Mouse (Mus musculus) cerebellum, adult (tissue): ENCODE data around the gene Flnb.

Experiments used
- ATAC-seq: cut with Nextera tagmentation; 2 replicates; pipeline ENCODE4 v1.9.2; 2017; ENCODE audit warnings: mild to moderate bottlenecking, moderate library complexity, mixed read lengths; ENCODE audit not compliant: insufficient number of reproducible peaks, low FRiP score, low TSS enrichment

The Flnb gene

DNA sequence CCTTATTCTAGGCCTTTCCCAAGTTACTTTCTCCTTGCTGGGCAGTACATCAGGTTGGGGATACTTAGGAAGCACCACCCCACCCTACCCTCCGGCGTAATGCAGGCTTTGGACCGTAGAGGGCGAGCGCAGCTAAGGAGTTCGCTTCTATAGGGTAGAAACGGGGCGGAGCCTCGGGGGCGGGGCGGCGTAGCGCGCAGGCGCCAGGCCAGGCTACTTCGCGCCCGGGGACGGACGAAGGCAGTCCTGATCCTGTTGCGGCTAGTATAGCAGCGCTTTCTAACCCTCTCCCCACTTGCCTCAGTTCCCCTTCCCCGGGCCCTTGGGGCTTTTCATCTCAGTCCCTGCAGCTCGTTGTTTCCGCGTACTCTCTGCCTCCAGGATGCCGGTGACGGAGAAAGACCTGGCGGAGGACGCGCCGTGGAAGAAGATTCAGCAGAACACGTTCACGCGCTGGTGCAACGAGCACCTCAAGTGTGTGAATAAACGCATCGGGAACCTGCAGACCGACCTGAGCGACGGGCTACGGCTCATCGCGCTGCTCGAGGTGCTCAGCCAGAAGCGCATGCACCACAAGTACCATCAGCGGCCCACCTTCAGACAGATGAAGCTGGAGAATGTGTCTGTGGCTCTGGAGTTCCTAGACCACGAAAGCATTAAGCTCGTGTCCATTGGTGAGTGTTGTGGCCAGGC, at the start of gene Flnb:
TSS of gene Flnb (plus strand) at position 188 of the 693 bp plus-strand sequence.
- ATAC-seq = peak; percentile 91

DNA sequence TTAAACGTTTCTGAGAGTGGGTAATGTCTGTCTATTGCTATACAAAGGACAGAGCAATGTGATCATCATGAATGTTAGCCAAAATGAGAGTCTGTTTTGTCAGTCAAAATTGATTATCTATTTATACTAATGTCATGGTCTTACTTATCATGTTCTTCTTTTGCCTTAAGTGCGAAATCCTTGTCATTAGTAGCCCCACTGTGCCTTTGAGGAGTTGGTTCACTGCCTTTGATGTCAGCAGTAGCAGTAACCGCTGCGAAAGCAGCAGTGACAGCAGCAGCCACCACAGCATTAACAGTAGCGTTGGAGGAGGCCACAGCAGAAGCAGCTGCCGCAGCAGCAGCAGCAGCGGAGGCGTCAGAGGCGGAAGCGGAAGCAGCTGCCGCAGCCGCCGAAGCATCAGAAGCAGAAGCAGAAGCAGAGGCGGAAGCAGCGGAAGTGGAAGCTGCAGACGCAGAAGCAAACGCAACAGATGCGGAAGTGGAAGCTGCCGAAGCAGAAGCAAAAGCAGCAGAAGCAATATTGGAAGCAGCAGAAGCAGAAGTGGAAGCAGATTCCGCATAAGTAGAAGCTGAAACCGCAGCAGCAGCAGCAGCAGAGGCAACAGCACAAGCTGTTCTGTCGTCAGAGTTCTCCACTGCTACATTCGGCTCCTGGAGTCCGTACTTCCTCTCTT, 43.9 kb upstream of the Flnb start:
- ATAC-seq = no peak

DNA sequence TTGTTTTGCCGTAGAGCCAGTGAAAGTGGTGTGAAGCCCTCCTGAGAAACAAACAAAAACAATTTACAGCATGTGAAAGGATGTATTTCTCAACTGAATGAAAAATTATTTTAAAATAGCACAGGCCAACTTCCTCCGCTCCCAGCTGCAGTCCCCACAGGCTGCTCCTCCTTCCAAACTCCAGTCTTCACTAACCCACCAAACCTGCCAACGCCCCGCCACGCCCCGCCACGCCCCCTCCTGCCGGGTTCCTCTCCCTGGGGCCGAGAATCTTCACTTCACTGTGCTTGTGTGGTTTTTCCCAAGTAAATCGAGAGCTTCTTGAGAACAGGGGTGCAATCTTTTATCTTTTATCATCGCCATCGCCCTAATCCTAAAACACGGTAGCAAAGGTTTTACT, 31.7 kb upstream of the Flnb start:
- ATAC-seq = no peak

DNA sequence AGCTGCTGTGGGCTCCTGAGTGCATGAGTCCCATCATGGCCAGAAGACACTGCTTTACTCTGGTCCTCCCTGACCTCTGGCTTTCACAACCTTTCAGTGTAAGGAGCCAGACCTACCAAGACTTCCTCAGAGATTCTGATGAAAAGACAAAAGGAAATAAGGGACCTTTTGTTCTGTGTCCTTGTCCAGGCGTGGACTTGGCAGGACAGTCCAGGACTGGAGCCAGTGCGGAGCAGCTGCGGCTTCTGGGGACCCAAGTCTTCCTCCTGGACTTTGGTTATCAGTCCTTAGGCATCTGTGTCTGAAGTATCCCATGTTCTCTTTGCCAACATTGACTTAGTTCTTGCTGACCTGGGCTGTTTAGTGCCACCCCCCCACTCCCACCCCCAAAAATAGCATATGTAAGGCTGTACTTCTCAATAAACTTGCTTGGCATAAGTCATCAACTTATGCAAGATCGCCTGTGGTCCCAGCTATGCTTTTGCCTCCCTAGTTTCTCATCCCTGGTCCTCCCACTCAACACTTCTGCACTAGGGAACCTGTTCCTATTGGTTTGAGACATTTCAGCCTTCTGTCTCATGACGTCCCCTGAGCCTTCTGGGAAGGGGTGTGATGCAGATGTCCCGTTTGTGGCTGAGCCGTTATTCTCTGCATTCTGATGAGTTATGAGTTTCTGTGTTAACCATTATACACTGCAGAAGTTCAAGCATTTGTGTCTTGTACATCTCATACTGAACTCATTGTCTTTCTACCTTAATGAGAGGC, 28.3 kb upstream of the Flnb start:
- no peak for ATAC-seq

DNA sequence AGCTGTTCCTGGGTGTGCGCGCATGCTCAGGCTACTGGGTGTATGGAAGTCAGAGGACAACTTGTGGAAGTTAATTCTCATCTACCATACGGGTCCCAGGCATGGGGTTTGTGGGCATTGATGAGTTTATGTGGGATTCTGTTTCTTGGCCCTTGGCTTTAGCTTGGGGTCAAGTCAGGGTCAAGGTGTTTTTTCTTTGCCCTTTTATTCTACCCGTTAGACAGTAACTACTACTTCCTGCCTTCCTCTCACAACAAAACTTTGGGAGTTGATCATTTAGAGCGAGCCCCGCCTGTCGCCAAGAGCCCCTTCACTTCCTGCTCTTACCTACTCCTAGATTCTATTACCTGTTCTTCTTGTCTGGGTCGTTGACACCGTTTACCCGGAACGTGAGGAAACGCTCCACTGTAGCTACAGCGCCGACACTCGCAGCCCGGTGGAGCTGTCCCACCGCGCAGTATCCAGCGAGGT, 26.7 kb upstream of the Flnb start:
- no peak for ATAC-seq

DNA sequence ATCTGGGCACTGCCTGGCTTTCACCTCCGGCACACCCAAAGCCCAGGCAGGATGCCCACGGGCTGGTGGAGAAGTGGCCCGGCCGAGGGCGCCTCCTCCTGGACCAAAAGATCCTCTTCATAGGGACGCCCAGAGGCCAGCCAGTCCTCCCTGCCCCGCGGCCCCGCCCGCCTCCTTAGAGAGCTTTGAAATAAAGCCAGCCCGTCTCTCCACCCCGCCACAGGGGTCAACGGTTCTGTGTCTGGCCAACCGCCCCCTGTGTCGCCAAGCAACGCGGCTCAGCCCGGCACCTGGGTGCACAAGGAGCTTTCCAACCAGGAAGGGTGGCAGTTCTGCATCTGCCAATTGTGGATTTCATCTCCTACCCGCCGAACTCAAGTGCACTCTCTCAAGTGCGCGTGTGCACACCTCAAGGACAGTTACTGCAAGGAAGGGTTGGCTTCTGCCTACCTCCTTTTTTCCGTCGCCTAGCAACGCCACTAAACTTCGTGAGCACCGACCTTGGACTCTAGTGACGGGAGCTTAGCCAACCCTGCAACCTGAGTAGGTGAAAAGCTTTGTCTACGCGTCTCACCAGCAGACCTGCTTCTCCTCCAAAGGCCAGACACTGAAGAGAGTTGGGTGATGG, 26.1 kb upstream of the Flnb start, which contains the start of gene Gm26661:
TSS of gene Gm26661 (plus strand) at position 56 of the 628 bp plus-strand sequence.
- peak; percentile 78 for ATAC-seq

DNA sequence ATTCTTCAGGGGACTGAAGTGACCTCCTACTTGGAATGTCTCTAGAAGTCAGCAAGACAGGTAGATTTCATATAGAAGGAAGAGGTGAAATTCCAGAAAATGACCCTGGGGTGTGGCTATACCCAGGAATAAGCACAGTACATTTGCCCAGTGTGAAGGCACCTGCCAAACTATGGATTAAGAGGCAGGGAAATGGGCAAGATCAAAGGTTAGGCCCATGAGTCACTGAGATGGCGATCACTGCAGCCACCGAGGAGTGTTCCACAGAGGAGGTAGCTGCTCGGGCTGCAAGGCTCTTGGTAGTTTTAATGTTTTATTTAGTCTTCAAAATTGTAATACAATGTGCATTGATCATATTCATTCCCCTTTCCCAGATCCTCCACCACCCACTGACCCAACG, 21.8 kb upstream of the Flnb start:
- ATAC-seq = no peak

DNA sequence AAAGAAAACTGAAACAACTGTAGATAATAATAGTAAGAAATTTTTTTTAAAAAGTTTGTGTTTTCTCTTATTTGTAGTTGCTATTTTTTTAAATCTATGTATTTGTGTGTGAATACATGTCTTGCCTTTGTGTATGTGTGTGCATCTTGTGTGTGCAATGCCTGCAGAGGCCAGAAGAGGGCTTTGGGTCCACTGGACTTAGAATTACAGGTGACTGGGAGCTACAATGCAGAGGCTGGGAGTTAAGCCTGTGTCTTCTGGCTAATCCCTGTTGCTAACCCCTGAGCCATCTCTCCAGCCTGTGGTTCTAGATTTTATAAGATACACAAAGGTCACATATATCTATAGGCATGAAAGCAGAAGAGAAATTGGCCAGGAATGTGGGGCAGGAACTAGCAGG, 17.1 kb upstream of the Flnb start:
- no peak for ATAC-seq

DNA sequence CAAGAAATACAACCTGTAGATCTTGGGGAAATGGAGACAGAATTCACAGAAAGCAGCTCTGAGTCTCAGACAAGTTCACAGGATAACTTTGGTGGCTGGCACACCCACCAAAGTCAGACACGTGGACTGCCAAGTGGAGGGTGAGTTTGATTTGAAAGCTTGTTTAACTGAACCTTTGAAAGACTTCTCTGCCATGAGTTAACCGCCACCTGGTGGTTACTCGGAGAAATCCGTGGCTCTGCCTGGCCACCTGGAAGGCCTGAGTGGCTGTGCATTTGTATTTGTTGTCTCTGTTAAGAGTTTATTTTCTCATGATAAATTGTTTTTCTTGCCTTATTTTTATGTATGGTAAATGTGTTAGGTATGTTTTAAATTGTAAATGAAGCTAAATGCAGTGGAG, 15.9 kb upstream of the Flnb start:
- no peak for ATAC-seq

DNA sequence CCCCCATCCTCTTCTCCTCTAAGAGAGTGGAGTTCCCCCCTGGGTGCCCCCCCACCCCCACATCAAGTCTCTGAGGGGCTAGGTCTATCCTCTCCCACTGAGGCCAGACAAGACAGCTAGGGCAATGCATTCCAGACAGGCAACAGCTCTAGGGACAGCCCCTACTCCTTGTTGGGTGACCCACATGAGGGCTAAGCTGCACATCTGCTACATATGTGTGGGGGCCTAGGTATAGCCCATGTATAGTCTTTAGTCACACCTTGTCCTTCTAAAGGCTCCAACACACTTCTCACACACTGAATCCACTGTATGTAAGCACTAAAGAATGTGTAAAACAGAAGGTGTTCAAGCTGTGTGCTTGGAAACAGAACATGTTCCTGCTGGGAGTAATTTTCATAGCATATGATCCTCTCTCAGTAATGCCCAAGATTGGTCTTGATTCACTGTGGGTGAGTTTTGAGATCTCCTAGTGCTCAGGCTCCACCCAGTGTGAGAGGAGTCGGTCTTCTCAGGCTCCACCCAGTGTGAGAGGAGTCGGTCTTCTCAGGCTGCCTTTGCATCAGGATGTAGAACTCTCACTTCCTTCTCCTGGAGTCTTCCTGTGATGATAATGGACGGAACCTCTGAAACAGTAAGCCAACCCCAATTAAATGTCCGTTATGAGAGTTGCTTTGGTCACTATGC, 13.7 kb upstream of the Flnb start:
- ATAC-seq = peak; percentile 95

DNA sequence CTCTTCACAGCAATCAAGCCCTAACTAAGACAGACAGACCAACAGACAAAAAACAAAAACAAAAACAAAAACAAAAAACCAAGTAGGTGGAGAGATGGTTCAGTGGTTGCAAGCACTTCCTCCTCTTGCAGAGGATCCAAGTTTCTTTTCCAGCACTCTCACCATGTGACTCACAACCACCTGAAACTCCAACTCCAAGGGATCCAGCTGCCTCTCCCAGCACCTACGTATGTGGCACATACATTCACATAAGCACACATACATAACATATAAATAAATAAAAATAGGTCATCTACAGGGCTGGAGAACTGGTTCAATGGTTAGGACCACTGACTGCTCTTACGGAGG, 13.2 kb upstream of the Flnb start:
- ATAC-seq = no peak

DNA sequence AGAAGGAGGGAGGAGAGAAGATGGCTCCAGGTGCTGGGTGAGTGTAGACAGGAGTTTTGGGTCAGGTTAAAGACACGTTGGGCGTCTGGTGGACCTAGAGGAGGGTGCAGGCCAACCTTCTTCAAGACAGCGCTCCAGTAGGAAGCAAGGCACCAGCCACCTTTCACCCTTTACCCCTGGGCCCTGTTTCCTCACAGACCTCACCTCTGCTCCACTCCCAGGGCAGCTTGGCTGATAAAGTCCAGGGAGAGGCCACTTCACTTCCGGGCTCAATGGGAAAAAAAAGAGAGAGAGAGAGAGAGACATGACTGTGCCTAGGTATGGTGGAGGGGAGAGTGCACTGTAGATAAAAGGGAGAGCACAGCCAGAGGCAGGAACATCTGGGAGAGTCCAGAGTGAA, 10.0 kb upstream of the Flnb start:
- ATAC-seq = no peak

DNA sequence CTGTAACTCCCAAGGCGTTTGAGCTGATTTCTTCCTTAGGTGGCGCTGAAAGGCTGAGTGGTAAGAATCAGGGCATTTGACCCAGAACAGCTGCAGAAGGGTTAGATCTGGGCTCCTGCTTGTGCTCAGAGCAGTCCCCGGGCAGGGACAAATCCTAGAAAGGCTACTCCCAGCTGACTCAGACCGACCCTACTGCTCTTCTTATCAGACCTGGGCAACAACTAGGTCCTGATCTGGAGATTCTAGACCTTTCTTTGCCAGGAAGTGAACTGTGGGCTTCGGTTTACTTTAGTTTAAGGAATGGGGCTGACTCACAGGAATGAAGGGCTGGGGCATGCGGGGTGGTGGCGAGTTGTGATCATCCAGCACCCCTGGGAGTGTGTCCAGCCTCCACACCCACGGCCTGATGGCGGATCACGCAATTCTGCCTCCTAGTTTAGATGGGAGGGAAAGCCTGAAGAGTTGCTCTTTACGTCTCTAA, 9.2 kb upstream of the Flnb start:
- no peak for ATAC-seq

DNA sequence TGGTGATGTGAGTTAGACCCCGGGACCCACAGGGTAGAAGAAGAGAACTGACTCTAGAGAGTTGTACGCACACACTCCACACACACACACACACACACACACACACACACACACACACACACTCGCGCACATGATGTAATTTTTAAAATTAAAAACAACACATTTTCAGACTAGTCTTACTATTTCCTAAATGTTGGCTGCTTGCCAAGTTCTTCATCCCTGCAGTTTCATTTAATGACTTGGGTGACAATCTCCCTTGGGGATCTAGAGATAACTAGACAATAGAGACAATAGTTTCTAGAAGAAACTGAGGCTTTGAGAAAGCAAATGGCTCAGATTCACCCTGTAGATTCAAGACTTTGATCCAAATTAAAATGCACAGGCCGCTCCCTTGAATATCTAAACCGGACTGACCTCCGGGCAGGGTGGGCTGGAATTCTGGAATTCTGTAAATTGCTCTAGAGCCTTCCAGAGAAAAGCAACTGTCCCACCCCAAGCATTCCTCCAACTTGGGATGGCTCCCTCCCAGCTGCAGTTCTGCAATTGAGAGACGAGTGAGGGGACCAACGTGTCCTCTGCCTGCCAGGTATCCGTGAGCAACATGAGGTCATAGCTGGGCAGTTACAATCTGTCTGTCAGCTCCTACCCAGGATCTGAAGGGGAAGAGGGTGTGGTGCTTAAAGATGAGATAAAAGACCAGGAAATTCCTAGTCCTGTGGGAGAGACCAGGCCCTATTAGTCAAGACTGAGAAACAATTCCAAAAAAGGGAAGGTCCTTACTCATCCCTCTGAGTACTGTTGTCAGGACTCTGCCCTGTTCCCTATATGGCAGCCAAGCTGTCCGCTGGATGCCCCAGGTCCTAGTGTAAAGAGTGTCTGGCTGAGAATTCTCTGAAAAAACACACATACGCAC, 8.5 kb upstream of the Flnb start:
- ATAC-seq = no peak

DNA sequence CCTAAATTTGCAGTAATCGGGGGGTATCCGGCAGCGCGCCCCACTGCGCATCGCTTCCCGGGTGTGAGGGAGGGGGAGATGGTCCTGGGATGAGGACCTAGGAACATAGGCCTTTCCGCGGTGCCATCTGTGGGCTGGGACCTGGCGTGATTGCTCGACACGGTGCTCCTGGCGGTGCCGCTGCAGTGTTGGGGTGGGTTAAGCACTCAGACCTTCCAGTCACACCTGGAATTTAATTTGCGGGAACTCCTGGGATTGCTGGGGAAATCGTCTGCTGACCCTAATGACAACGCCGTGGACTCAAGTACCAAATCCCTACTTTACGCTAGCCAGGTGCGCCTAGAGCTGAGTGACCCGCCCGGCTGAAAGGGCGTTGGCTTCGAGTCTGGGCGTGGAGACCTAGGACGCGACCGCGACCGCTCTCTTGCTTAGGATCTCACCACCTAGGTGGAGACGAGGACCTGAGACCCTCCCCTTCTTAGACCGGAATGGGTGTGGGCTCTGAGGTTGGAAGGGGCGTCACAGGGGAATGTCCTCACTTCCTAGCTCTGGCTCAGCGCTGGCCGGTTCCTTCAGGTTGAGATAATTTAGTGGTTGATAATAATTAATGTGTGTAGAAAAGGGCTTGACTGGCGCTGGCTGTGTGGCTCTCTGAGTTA, 835 bp downstream of the Flnb start:
- peak; percentile 28 for ATAC-seq

DNA sequence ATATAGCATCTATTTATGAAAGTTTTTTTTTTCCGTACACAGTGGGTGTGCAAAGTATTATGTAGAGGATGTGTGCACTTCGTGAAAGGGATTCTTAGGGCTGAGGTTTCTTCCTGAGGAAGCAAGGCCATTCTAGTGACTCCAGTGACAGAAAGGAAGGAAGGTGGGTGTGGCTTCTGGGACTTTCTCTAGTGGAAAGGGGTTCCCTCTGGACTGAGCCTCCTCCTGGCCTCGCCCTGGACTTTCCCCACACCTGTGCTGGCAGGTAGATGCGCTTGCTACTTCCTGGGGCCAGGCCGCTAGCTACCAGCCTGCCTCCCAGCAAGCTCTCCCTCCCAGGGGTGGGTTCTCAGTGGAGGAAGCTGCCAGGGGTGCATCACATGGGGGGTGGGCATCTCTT, 1.7 kb downstream of the Flnb start:
- no peak for ATAC-seq

DNA sequence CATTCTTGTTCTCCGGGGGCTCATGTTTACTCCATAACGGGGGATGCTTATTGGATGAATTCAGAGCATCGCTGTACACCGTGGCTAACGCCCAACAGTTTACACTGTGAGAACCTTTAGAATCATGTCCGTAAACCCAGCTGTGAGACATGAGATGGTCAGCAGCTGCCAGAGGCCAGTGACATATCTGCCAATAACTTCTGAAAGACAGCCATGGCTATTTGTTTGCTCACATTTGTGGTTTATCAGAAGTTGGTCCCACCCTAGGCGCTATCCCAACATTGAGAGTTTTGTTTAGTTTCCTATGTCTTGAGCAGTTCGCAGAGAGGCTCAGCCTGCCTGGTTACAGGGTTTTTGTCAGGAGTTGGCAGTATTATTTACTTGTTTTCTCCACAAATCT, 3.6 kb downstream of the Flnb start:
- no peak for ATAC-seq

DNA sequence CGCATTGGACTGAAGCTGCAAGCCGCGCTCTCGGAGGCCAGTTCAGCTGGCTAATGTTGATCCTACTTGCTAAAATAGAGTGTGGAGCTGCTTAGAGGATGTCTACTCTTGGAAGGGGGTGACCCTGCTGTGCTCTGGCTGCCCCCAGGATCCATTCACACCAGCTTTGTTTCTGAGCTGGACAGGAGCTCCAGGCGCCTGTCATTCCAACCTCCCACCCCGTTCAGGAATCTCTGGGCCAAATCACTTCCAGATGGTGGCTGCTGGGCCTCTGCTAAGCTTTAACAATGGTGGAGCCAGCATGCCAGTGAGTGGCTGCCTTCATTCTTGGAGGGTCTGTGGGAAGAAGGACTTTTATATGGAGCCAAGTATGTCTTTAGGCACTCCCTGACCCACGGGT, 4.9 kb downstream of the Flnb start:
- ATAC-seq = no peak
